Mouse (Mus musculus): ENCODE data around the gene Rasl2-9. TPM values are rescaled to one million over a fixed set of nuclear protein-coding genes. Genes with fewer than 3 reads are reported as not detected.
"Not testable (repeated sequence)": the region's sequence is repeated elsewhere in the genome, so short reads cannot be mapped to it uniquely, and the experiment has no call there.

The Rasl2-9 gene
- 1.3 and 1.7 TPM in 2 replicates for total RNA-seq (2021)
- long read RNA-seq, partial matches to known transcripts, result 0 of 2 reads
- long read RNA-seq, other reads (novel, unspliced or antisense), result 0 of 2 reads

GRCm38 (mm10) chr7:5125549-5126406 lies at the start of gene Rasl2-9:
TSS of gene Rasl2-9 (minus strand) at chr7:5125950.
- DNase-seq, result peak; percentile 84

DNA sequence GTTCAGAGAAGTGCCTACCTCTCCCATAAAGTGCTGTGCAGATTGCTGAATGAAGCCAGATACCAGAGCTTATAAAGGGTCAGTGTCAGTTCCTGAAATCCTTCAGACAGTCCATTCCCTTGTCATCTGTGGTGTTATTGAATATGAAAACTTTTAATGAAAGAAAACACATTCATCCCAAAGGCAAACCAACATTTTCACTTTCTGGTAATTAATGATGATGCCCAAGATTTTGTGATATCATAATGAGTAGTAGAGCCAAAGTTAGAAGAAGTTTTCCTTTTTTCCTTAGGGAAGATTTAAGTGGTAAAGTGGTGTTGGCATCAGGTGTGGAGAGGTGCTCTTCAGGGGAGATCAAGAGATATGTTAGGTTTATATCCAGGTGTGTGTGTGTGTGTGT lies 23.8 kb upstream of the Rasl2-9 start, which contains the start of gene Vmn1r55:
TSS of gene Vmn1r55 (minus strand) at position 101 of the 400 bp plus-strand sequence.
- DNase-seq, result not testable (repeated sequence)

DNA sequence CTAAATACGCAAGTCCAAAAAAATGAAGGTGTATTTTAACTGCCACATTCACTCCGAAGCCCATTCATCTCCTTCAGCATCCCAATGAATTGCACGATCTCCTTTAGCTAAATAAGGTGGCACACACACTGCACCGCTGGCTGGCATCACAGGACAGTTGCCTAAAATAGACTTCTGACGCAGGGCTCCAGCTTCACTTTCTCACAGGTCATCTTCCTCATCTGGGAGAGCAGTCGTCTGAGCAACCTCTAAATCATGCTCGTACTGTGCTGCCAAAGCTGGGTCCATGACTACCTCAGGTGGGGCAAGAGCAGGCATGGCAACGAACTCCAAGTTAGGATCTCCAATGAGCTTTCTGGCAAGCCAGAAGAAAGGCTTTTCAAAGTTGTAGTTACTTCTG lies 672 bp downstream of the Rasl2-9 start:
- DNase-seq, result no peak

DNA sequence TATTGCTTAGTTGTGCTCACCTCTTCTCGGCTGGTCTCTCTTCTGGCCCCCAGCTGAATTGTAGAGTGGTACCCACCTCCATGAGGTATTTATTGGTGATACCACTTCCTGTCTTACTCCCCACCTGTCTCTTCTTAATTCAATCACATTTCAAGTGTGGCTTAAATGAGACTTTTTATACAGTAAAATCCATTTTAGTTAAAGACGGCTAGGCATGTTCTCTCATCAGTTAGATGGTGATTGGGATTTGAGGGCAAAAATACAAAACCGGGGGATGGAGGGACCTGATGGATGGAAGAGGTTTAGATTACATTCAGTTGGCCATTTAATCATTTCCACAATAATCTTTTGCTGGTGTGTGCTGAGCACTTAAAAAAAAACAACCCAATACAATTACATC lies 8.9 kb downstream of the Rasl2-9 start, which contains the start of gene Rfpl4:
TSS of gene Rfpl4 (minus strand) at position 101 of the 400 bp plus-strand sequence.
- DNase-seq, result no peak

GRCm38 (mm10) chr7:5112701-5113100 lies 13.0 kb downstream of the Rasl2-9 start:
- DNase-seq, result no peak

DNA sequence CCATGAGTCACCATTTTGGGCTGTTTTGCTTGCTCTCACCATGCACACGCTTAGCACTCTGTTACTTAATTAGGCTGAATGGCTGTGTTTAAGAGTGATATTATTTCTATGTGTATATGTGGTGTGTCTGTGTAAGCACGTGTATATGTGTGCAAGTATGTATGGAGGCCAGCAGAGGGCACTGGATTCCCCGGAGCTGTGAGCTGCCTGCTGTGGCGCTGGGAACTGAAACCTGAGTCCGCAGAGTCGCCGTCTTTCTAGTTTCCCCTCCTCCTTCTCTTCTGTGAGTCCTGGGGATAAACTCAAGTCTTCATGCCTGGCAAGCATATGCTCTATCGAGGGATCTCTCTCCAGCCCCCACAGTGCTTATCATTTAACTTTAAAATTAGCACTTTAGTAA lies 16.4 kb downstream of the Rasl2-9 start:
- DNase-seq, result no peak

DNA sequence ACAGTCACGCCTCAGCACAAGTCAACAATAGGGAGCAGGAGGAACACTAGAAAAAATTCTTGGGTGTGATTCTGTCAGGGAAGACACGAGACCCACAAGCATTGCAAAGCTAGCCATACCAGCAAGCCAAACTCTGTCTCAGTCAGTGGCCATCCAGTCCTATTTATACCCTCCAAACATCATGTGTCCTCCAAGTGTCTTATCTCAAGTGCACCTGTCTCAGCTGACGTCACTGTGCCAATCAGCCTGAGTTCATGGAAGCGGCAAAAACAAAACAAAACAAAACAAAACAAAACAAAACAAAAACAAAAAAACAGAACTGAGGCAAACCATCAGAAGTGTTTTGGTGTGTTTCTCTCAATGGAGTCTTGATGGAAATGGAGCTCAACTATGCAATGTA lies 17.5 kb downstream of the Rasl2-9 start:
- DNase-seq, result no peak

DNA sequence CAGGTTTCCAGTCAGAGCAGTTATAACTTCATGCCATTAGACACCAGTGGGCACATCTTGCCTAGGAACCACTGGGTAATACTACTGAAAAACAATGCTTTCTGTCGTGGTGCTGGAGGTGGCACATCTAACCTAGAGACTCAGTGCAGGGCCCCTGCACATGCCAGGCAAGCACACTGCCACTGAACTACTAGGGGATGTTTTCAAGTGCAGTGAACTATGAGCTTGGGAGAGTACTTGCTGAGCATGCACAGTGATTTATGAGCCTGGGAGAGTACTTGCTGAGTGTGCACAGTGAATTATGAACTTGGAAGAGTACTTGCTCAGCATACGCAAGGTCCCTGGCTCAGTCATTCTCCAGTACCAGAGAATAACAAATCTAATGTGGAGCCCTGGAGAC lies 23.2 kb downstream of the Rasl2-9 start:
- no peak for DNase-seq

GRCm38 (mm10) chr7:5101066-5101663 lies 24.6 kb downstream of the Rasl2-9 start:
- DNase-seq, result no peak

DNA sequence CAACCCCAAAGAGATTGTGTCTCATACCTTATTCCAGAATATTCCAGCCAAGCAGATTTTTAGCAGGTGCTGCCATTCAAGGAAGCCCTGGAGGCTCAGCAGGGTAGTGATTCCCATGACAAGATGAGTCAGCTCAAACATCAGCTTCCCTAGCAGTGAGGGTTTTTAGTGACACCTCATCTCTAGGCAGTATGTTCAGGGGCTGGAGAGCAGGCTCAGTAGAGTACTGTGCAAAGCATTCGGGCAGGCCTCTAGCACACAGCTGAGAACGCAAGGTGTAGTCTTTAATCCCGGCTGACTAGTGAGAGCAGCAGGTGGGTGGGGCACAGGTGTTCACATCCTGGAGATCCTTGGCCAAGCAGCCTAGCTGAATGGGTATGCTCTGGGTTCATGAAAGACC lies 26.0 kb downstream of the Rasl2-9 start:
- no peak for DNase-seq

DNA sequence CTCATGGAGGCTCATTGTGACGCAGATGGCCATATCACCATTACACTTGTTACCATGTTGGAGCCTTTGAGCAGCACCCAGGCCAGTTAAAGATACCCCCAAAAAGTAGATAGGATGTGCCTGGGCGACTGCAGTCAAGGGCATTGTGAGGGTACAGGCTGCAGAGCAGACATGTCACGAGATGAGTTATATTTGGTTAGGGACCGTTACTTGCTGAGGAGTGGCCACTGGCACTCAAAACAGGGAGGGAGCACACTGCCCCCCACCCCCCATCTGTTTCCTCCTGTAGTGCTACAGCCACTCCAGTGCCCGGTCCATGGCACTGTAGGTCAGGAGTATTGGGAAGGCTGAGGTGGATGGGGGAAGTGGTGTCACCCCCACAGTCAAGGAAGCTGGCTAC lies 27.0 kb downstream of the Rasl2-9 start:
- DNase-seq, result no peak

DNA sequence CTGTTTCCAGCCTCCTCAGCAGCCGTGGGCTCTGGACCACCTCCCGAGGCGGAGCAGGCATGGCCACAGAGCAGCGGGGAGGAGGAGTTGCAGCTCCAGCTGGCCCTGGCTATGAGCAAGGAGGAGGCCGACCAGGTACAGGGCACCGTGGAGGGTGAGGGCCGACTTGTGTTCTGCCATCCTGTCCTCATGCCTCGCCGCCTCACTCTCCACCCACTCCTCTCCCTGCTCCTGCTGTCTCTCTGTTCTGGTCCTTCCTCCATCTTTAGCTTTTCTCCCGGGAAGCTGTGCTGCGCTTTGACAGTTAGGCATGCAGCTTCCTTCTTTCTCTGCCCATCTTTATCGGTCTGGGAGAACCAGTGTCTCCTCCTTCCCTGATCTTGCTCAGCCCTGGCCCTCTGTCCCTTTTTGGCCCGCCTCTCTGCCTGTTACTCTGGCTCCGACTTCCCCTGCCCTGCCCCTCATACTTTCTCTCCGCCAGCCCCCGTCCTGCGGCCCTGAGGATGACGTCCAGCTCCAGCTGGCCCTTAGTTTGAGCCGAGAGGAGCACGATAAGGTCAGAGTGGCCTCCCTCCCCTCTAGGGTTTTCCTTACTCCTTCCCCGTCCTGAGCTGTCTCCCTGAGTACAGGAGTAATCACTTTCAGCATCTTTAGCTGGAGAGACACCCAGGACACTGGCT lies 32.8 kb downstream of the Rasl2-9 start:
- DNase-seq, result no peak

- DNase-seq, result no peak
Measured at GRCm38 (mm10) chr7:5092381-5092780, 33.4 kb downstream of the Rasl2-9 start.

- peak; percentile 20 for DNase-seq
Measured at GRCm38 (mm10) chr7:5091008-5091728, 34.6 kb downstream of the Rasl2-9 start.

- DNase-seq, result no peak
Measured at GRCm38 (mm10) chr7:5089853-5090252, 35.9 kb downstream of the Rasl2-9 start.

- DNase-seq, result no peak
Measured at GRCm38 (mm10) chr7:5087886-5088285, 37.9 kb downstream of the Rasl2-9 start.

DNA sequence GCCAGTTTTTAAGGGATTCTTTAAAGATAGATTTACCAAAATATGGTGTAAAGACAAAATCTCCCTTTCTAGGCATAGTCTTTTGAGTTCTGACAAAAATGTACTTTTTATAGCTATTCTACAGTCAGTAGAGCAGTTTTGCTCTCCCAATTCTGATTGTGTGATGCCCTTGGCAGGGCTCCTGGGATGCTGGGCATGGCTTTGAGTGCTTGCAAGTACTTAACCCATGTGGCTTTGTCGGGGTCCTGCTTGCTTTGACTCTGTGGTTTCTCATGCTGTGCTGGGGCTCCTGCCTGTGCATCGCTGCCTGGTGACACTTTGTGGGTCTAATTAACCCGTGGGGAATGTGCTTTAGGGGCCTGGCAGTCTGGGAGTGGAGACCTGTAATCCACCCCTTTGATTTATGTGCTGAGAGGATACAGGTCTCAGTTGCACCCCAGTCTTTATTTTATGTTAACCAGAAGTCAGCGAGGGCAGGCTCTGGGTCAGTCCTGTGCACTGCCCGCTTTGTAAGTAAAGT lies 38.8 kb downstream of the Rasl2-9 start:
- no peak for DNase-seq

DNA sequence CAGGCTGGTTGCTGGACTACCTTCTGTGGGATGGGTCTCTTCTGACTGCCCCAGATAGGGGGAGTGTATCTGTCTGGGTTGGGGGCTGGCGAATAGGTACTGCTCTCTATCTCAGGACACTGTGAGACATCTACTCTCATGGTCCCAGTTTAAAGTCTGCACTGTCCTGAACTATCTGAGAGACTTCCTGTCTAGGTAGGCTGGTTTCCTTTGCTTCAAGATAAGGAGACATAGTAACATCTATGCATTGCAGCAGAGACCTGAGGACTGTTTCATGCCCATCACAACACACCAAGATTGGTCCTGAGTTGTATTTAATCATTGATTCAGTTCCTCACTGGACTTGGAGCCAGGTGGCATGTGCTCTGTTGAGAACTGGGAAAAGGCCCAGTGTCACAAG lies 40.2 kb downstream of the Rasl2-9 start:
- DNase-seq, result no peak

DNA sequence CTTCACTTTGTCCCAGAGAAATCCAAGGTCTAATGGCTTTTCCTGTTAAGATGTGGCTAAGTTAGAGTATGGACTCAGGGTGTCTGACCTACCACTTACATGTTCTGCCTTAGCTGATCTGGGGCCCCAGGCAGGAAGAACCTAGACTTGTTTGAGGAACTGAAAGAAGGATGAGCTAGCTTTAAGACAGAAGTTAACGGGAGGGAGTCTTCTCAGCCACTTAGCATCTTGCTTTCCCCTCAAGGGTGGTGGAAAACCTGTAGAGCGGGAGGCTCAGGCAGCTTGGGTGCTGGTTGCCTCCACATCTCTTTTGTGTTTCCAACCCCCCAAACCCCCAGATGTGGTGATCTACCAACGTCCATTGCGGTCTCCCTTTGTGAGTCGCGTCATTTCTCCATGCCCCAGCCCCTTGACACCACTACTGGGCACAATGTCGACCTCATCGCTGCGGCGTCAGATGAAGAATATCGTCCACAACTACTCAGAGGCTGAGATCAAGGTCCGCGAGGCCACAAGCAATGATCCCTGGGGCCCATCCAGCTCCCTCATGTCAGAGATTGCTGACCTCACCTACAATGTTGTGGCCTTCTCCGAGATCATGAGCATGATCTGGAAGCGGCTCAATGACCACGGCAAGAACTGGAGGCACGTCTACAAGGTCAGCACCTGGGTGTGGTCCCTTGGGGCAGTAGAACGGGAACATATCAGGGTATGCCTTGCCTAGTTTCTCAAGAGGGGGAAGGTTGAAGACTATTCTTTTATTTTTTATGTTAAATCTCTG lies 42.2 kb downstream of the Rasl2-9 start:
- DNase-seq, result no peak

- DNase-seq, result no peak
Measured at GRCm38 (mm10) chr7:5081939-5082338, 43.8 kb downstream of the Rasl2-9 start.

DNA sequence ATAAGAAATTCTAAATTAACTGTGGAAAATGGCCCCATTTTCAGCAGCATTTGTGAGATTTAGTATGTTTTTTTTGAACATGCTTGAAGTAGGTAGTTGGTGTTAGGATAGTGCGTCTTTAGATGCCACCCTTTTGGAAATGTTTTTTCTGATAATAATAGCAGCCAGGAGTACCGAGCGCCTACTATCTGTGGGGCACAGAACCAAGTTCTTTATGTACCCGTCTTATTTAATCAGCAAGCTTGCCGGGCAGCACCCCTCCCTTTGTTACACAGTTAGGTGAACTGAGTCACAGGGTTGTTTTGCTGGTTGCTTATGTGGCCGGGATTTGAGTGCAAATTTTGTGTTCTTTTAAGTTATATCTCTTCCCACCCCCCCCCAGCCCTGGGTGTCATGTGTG lies 44.5 kb downstream of the Rasl2-9 start:
- DNase-seq, result no peak

Measured in adrenal gland, postnatal 25 days (tissue).